Mouse (Mus musculus) thymus, postnatal 36 days (tissue): ENCODE data around the gene Itga6.
"Not testable (repeated sequence)": the region's sequence is repeated elsewhere in the genome, so short reads cannot be mapped to it uniquely, and the experiment has no call there.

ENCODE experiments used
- DNase-seq, 2 experiments: peaks; one replicate each; pipeline ENCODE4 v3.0.0; 2022; ENCODE audit warnings: mixed read lengths in 2 of 2

Itga6 gene

DNA sequence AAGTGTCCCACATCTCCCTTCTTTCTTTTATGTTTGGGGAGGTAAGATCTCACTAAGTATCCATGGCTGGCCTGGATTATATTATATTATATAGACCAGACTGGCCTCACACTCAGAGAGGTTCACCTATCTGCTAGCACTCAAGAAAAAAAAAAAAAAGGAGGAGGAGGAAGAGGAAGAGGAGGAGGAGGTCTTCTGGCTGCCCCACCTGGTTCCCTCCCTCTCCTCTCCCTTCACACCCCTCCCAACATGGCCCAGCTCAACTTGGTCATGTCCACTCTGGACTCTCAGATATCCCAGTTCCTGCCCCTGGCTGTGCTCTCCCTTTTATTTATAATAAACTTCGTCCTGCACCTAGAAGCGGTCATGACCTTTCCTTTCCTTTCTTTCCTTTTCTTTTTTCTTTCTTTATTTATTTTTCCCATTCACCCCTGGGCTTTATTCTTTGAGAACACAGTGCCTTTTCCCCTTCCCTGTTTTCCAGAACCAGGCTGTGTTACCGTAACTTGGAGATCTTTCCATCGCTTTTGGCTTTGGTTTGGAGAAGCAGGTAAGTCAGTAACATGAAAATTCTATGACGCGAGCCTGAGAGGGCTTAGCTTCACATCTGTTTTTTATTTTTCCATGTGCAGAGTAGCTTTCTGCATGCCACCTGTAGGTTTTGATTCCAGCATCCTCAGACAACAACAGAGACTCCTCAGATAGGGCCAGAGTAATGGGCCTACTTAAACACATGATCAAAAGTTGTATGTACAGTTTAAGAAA, at the start of gene Itga6:
Gene Itga6, plus strand, starts transcription at position 7 of the 765 bp plus-strand sequence.
- no peak for DNase-seq

GRCm38 (mm10) chr2:71696776-71697175, 48.6 kb upstream of the Itga6 start:
- DNase-seq, result no peak

GRCm38 (mm10) chr2:71697408-71698336, 47.7 kb upstream of the Itga6 start:
- no peak for DNase-seq

GRCm38 (mm10) chr2:71698366-71698765, 47.0 kb upstream of the Itga6 start:
- no peak for DNase-seq

GRCm38 (mm10) chr2:71698942-71699341, 46.5 kb upstream of the Itga6 start:
- DNase-seq, result no peak

- no peak for DNase-seq
These were observed 44.1 kb upstream of the Itga6 start for GRCm38 (mm10) chr2:71701341-71701740.

DNA sequence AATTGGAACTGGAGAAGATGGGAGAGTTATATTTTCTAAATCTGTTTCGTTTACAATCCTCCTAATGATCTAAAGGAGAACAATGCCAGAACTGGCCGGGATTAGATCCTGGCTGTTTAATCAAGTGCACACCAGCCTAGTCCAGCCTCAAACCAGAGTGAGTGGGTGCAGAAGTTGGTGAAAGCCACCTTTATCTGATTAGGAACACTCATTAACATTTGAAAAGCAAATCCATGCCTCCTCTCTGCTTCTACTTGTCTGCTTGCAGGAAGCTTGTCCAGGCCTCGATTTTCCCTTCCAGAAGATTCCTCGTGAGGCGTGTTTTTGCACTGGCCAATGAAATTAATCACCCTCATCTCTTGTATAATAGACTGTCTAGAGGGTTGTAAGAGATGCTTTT, 41.1 kb upstream of the Itga6 start:
- no peak for DNase-seq

DNA sequence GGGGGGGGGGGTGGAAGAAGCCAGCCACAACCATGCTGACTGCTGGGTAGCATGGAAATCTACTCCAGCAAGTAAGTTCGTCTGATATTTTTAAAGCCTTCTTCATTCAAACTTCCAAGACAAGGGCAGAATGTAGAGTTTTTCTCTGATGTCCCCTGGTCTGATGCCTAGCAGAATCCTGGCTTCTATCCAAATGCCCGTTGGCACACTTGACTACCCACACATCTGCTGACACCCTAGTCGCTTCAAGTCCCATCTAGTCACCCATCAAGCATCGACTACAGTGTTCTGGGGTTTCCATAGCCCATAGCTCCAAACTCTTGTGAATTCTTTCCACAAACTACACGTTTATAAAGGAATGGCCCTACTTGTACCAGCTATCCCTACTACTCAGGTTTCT, 36.5 kb upstream of the Itga6 start:
- no peak for DNase-seq

GRCm38 (mm10) chr2:71711640-71712039, 33.8 kb upstream of the Itga6 start:
- no peak for DNase-seq

GRCm38 (mm10) chr2:71714416-71714815, 31.0 kb upstream of the Itga6 start:
- DNase-seq, result no peak

DNA sequence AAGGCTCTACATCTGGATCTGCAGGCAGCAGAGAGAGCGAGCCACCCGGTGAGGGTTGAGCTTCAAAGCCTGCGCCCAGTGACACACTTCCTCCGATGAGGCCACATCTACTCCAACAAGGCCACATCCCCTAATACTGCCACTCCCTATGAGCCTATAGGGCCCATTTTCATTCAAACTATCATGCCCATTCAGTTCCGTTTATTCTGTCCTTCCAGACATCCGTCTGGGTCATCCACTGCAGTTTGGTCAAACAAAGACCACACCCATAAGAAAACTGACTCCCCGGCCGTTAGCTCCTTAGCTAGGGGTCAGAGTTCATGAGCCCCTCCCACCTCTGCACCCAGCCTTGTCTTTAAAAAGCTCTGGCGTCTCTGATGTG, 26.4 kb upstream of the Itga6 start:
- no peak for DNase-seq

GRCm38 (mm10) chr2:71719387-71720034, 25.9 kb upstream of the Itga6 start:
- DNase-seq, result no peak

DNA sequence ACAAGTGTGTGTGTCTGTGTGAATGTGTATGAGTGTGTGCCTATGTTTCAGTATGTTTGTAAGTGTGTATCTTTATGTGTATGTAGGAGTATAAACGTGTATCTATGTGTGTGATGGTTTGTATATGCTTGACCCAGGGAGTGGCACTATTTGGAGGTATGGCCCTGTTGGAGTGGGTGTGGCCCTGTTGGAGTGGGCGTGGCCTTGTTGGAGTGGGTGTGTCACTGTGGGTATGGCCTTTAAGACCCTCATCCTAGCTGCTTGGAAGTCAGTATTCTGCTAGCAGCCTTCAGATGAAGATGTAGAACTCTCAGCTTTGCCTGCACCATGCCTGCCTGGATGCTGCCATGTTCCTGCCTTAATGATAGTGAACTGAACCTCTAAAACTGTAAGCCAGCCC, 24.9 kb upstream of the Itga6 start:
- DNase-seq, result not testable (repeated sequence)

GRCm38 (mm10) chr2:71722913-71723312, 22.5 kb upstream of the Itga6 start:
- DNase-seq, result no peak

- no peak for DNase-seq
These were observed 21.8 kb upstream of the Itga6 start for GRCm38 (mm10) chr2:71723623-71724022.

GRCm38 (mm10) chr2:71724028-71724427, 21.4 kb upstream of the Itga6 start:
- DNase-seq, result no peak

GRCm38 (mm10) chr2:71725446-71725845, 20.0 kb upstream of the Itga6 start:
- no peak for DNase-seq

DNA sequence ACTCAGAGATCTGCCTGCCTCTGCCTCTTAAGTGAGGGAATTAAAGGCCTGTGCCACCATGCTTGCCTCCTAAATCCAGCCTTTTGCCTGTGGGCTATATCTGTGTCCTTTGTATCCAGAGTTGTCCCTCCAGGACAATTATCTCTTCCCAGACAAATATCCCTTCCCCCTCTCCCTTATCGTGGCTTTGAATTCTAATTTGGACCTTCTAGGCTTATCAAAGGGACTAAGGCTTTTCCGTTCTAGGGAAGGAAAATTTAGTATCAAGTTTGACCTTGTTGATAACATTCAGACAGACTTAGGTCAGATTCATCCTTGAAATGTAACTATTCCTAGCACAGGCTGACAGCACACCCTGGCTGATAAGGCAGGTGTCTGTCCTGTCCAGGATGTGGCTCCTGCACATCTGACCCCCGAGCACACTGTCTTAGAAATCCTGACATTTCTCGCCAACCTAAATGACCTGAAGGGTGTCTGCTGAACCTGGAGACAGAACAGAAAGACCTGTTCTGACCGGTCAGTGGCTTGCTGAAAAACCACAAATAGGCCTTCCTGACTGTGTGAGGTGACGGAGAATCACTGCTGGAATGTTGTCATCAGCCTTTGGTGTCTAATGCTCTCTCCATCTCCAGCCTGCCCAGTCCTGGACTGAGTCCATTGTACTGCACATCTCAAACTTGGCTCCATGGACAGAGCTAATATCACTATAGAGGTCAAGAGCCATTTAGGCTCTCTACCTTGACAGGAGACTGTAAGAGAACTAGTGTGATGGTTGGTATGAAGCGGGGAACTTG, 18.3 kb upstream of the Itga6 start:
- no peak for DNase-seq

DNA sequence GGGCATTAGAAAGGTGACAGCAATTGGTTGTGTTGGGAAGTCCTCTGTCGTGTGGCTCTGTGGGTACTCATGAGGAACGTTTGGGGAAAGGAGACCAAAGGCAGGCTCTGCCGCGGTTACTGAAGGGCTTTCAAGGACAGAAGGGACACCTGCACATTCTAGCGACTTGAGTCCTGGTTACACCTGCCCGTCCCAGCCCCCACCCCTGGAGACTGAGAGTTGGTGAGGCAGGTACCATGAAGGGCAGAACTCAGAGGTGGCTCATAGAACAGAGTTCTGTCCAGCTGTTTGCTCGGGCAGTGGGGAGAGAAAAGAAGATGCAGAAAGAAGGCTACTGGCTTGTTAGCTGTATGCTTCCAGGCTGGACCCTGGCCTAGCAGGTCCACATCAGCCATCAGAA, 17.1 kb upstream of the Itga6 start:
- no peak for DNase-seq

DNA sequence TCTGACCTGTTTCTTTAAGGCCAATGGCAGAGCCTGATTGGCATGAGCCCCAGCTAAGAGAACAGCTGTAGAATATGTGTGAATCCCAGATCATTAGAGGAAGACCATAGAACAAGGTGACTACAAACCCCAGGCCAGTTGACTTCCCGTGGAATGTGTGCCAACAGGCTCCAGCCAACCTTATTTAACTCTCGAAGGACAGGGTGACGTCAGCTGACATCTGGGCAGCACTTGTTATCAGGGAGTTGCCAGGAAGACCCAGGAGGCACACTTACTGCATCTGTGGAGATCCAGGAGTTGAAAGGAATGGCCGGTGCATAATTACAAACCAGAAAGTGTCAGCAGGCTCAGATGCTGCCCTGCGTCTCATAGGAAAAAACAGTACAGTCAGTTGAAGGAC, 16.6 kb upstream of the Itga6 start:
- DNase-seq, result no peak

GRCm38 (mm10) chr2:71730623-71731612, 14.5 kb upstream of the Itga6 start:
- DNase-seq, result no peak
